Mouse (Mus musculus): ENCODE measurements at regions not wholly inside any gene's neighbourhood (a gene's known extent, or its start where the extent isn't known, plus 50 kb on each side); places are given as distances from the start of the nearest gene placed in this dataset.
A peak's percentile ranks its signal among the peaks of the same experiment; 100 is the strongest.
"Not testable (repeated sequence)": the region's sequence is repeated elsewhere in the genome, so short reads cannot be mapped to it uniquely, and the experiment has no call there.

DNA sequence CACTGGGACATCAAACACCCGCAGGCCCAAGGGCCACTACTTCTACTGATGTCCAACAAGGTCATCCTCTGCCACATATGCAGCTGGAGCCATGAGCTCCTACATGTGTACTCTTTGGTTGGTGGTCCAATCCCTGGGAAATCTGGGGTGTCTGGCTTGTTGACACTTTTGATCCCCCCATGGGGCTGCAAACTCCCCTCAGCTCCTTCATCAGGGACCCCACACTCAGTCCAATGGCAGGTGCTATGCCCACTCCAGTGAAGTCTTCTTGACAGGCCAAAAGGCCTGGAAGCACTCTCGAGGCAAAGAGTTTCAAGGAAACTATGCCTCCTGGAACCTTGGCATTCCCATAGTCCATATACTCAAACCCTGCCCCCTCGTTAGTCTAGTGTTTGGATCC lies 570.8 kb upstream of the Smc2 start:
- no peak for DNase-seq (ENCODE audit: low spot score)
- H3K4me3 ChIP-seq, result no peak overlapping the region
- no peaks in the 10 kb centered on the region for H3K4me1 ChIP-seq
- H3K27me3 ChIP-seq (ENCODE audit: insufficient read depth, poor library complexity, severe bottlenecking), result no peaks in the 10 kb centered on the region
- H3K36me3 ChIP-seq, result no peaks in the 10 kb centered on the region
- no peaks in the 10 kb centered on the region for H3K9me3 ChIP-seq
- no peak overlapping the region for H3K27ac ChIP-seq
- 77% methylated on average over 3 of the region's 3 CpGs for WGBS

- H3K27me3 ChIP-seq (ENCODE audit: insufficient read depth, poor library complexity, severe bottlenecking); H3K4me3 ChIP-seq; H3K27ac ChIP-seq; DNase-seq (ENCODE audit: low spot score); H3K4me1 ChIP-seq; H3K9me3 ChIP-seq; H3K36me3 ChIP-seq: not testable (repeated sequence)
Observed at GRCm38 (mm10) chr4:51868716-51869115, 570.3 kb upstream of the Smc2 start.

DNA sequence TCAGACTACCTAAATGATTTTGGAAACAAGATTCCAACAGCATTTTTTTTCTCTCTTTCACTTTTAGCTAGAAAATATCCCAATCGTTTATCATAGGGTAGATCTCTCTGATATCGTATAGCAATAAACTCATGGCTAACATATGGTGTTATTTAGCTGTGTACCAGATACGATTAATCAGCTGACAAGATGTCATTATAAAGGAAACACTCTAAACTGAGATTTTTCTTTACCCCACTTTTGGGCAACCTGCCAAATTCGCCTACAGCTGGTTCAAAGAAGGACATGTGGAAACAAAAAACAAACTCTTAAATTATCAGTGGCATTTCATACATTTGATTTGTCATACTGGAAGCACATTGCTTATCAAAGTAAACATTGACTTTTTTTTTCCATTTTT lies 553.6 kb upstream of the Smc2 start:
- DNase-seq (ENCODE audit: low spot score), result no peak
- Histone ChIP-seq H3K9me3 (no peaks in the 10 kb centered on the region), H3K27me3 (ENCODE audit: insufficient read depth, poor library complexity, severe bottlenecking) (no peaks in the 10 kb centered on the region), H3K4me3 (no peak overlapping the region), H3K4me1 (no peaks in the 10 kb centered on the region), H3K27ac (no peak overlapping the region), H3K36me3 (no peaks in the 10 kb centered on the region)
- WGBS, result 78% methylated on average over 4 of the region's 4 CpGs

DNA sequence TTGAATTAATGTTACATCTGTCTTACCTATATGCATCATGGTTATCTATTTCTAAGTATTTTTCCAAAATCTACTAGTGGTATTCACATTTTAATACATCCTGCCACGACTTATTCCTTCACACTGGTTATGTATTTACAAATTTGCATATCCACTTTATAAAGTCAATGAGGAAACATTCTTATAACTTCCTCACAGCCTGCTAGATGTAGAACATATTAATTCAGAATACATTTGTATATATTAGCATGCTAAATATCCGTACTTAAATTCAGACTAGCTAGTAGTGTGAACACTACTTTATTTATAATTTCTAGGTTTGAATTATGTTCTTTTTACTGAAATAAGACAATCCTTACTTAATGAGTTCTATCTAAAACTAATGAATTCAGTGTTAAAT lies 549.8 kb upstream of the Smc2 start:
- H3K4me1 ChIP-seq, result no peaks in the 10 kb centered on the region
- H3K27ac ChIP-seq, result no peak overlapping the region
- H3K27me3 ChIP-seq (ENCODE audit: insufficient read depth, poor library complexity, severe bottlenecking), result no peaks in the 10 kb centered on the region
- WGBS, result 79% methylated on average over 2 of the region's 2 CpGs
- H3K36me3 ChIP-seq, result no peaks in the 10 kb centered on the region
- no peaks in the 10 kb centered on the region for H3K9me3 ChIP-seq
- no peak for DNase-seq (ENCODE audit: low spot score)
- no peak overlapping the region for H3K4me3 ChIP-seq

- no peaks in the 10 kb centered on the region for H3K9me3 ChIP-seq
- H3K4me3 ChIP-seq, result no peak overlapping the region
- H3K27me3 ChIP-seq (ENCODE audit: insufficient read depth, poor library complexity, severe bottlenecking), result no peaks in the 10 kb centered on the region
- DNase-seq (ENCODE audit: low spot score), result no peak
- H3K27ac ChIP-seq, result no peak overlapping the region
- no peaks in the 10 kb centered on the region for H3K36me3 ChIP-seq
- no peaks in the 10 kb centered on the region for H3K4me1 ChIP-seq
Observed at GRCm38 (mm10) chr4:51928245-51928644, 510.8 kb upstream of the Smc2 start.

DNA sequence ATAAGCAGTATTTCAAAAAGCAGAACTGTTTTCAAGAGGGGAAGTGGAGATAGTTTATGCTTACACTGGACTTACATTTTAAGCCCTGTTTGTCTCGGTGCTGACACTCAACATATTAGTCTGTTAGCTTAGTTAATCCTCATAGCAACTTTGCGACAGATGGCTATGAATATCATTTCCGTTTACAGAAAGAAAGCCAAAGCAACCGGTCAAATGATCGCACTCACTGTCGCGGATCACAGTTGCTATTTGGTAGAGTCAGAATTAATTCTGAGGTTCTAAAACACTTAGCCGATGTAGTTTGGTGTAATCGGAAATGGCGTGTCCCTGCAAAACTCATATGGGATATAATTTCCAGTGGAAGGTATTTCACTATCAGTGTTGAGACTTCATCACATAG lies 469.3 kb upstream of the Smc2 start:
- no peak overlapping the region for H3K4me3 ChIP-seq
- H3K9me3 ChIP-seq, result no peaks in the 10 kb centered on the region
- 90% methylated on average over 10 of the region's 10 CpGs for WGBS
- H3K27me3 ChIP-seq (ENCODE audit: insufficient read depth, poor library complexity, severe bottlenecking), result no peaks in the 10 kb centered on the region
- H3K36me3 ChIP-seq, result no peaks in the 10 kb centered on the region
- DNase-seq (ENCODE audit: low spot score), result no peak
- H3K27ac ChIP-seq, result no peak overlapping the region
- no peaks in the 10 kb centered on the region for H3K4me1 ChIP-seq

DNA sequence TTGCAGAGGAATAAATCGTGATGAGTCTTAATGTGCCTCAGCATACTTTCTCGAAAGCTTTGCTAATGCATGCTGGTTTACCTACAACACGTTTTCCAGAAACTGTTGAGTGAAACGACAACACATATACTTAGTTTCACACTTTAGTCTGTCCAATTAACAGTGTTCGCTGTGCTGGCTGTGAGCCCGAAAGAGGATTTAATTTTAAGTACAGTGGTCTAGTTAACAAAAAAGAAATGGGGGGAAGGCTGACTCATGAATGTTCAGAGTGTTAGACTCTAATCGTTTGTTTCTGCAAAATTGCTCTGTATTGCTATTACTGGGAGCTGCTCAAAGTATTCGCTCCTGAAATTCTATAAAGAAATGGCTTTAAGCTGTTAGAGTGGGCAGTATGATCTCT lies 460.1 kb upstream of the Smc2 start:
- Histone ChIP-seq H3K4me1 (no peaks in the 10 kb centered on the region), H3K4me3 (no peak overlapping the region), H3K9me3 (no peaks in the 10 kb centered on the region), H3K27ac (no peak overlapping the region), H3K27me3 (ENCODE audit: insufficient read depth, poor library complexity, severe bottlenecking) (no peaks in the 10 kb centered on the region), H3K36me3 (no peaks in the 10 kb centered on the region)
- DNase-seq (ENCODE audit: low spot score), result no peak
- 86% methylated on average over 8 of the region's 8 CpGs for WGBS

DNA sequence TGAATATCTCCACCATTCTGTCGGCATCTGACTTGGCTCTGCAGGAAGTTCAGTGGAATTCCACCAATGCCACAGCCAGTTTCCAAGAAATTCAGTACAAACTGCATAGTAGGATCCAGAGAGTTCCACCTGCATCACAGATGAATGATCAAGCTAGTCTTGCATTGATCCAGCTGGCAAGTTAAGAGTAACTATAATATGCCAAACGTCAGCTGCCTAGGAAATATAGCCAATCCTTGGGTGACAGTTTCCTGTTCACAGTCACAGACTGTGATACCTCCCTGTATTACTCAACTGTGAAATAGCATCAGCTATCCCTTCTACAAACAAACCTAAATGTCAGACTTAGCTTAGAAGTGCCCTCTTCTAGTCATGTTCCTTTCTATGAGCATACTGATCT lies 446.6 kb upstream of the Smc2 start:
- Histone ChIP-seq H3K27ac (no peak overlapping the region), H3K9me3 (no peaks in the 10 kb centered on the region), H3K4me1 (no peaks in the 10 kb centered on the region), H3K27me3 (ENCODE audit: insufficient read depth, poor library complexity, severe bottlenecking) (no peaks in the 10 kb centered on the region), H3K36me3 (no peaks in the 10 kb centered on the region), H3K4me3 (no peak overlapping the region)
- WGBS, result 70% methylated on average over 2 of the region's 2 CpGs
- DNase-seq (ENCODE audit: low spot score), result no peak

GRCm38 (mm10) chr4:52036765-52037353 lies 402.2 kb upstream of the Smc2 start:
- DNase-seq (ENCODE audit: low spot score), result no peak
- H3K27me3 ChIP-seq (ENCODE audit: insufficient read depth, poor library complexity, severe bottlenecking), result no peaks in the 10 kb centered on the region
- no peaks in the 10 kb centered on the region for H3K36me3 ChIP-seq
- WGBS, result 35% methylated on average over 11 of the region's 11 CpGs
- H3K27ac ChIP-seq, result no peak overlapping the region
- H3K4me3 ChIP-seq, result no peak overlapping the region
- no peaks in the 10 kb centered on the region for H3K4me1 ChIP-seq
- no peaks in the 10 kb centered on the region for H3K9me3 ChIP-seq

DNA sequence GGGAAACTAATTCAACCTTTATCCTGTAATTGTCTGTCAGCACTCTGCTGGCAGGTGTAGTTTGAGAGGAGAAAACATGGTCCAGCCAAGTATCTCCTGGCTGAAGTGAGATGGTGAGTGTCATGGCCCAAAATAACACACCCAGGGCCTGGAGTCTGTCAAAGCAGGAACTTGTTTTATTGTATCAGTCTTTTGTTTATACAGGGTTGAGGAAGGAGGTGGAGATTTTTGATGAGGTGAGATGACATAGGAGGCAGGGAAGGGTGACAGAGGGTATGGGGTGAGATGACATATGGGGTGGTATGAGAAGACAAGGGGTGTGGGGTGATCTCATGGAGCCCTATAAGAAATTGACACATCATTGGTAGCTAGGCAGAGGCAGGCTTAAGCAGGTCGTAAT lies 395.6 kb upstream of the Smc2 start:
- Histone ChIP-seq H3K4me3 (no peak overlapping the region), H3K9me3 (no peaks in the 10 kb centered on the region; the same call in 1 of the 2 replicates), H3K27me3 (ENCODE audit: insufficient read depth, poor library complexity, severe bottlenecking) (no peaks in the 10 kb centered on the region), H3K27ac (peak overlapping the region; percentile 30; the same call in 1 of the 2 replicates), H3K4me1 (no peaks in the 10 kb centered on the region), H3K36me3 (no peaks in the 10 kb centered on the region)
- no peak for DNase-seq (ENCODE audit: low spot score)
- 38% methylated on average over 1 of the region's 1 CpGs for WGBS

DNA sequence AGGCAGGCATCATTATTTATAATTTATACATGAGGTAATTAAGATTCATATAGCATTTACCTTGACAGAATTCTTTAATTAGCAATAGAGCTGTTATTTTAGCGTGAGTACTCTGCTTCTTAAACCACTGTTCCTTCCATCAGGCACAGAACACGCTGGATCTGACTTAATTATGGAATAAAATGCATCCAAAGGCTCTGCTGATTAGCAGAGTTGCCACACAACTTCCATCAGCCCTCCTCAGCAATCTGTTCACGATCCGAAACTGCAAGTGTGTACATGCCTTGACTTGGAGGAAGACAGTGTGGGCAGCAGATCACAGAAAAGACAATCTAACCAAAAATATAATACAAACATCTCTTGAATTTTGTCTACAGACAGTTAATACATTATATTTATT lies 388.1 kb upstream of the Smc2 start:
- no peaks in the 10 kb centered on the region; the same call in 1 of the 2 replicates for H3K9me3 ChIP-seq
- 80% methylated on average over 4 of the region's 4 CpGs for WGBS
- no peak for DNase-seq (ENCODE audit: low spot score)
- H3K4me1 ChIP-seq, result no peaks in the 10 kb centered on the region
- no peaks in the 10 kb centered on the region for H3K36me3 ChIP-seq
- no peak overlapping the region for H3K27ac ChIP-seq
- no peak overlapping the region for H3K4me3 ChIP-seq
- no peaks in the 10 kb centered on the region for H3K27me3 ChIP-seq (ENCODE audit: insufficient read depth, poor library complexity, severe bottlenecking)

- H3K27me3 ChIP-seq (ENCODE audit: insufficient read depth, poor library complexity, severe bottlenecking), result no peaks in the 10 kb centered on the region
- H3K36me3 ChIP-seq, result no peaks in the 10 kb centered on the region
- no peak overlapping the region for H3K27ac ChIP-seq
- DNase-seq (ENCODE audit: low spot score), result no peak
- H3K9me3 ChIP-seq, result no peaks in the 10 kb centered on the region
- H3K4me3 ChIP-seq, result no peak overlapping the region
- no peaks in the 10 kb centered on the region for H3K4me1 ChIP-seq
Observed at GRCm38 (mm10) chr4:52056031-52056430, 383.0 kb upstream of the Smc2 start.

DNA sequence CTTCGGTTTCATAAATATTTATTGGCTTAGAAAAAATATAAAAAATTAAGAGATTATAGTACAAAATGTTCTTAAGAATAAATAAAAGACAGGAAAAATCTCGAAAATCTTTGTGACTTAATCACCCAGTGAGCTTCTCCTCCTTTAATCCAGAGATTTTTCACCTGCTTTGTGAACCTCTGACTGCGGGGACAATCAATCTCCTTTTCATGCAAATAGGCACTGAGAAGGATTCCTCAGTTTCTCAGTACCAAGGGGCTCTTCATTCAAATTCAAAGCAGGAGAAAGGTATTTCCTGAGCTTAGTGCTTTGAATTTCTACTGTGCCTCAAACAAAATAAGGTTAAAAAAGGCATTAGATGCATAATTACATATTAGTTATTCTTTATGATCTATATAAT lies 379.0 kb upstream of the Smc2 start:
- Histone ChIP-seq H3K36me3 (no peaks in the 10 kb centered on the region), H3K27me3 (ENCODE audit: insufficient read depth, poor library complexity, severe bottlenecking) (no peaks in the 10 kb centered on the region), H3K4me3 (no peak overlapping the region), H3K27ac (no peak overlapping the region), H3K9me3 (no peaks in the 10 kb centered on the region), H3K4me1 (no peaks in the 10 kb centered on the region)
- no peak for DNase-seq (ENCODE audit: low spot score)
- 78% methylated on average over 3 of the region's 3 CpGs for WGBS

DNA sequence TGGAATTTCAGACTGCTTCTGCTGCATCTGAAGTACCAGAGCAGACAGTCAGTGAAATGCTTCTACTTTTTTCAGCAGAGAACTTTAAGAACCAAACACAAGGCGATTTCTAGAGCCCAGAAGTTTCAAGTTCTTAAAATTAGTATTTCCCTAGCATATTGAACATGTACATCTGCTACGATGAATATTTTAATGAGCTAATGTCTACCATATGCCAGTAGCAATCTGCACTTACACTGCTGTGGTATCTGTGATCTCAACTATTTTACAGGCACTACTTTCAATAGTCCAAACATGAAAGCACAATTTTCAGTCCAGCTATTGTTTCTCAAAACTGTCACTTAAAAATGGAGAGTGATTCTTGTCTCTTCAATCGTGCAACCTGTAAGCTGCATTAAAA lies 339.9 kb upstream of the Smc2 start:
- H3K27me3 ChIP-seq (ENCODE audit: insufficient read depth, poor library complexity, severe bottlenecking), result no peaks in the 10 kb centered on the region
- H3K4me1 ChIP-seq, result no peaks in the 10 kb centered on the region
- H3K36me3 ChIP-seq, result no peaks in the 10 kb centered on the region
- no peak for DNase-seq (ENCODE audit: low spot score)
- H3K4me3 ChIP-seq, result no peak overlapping the region
- 73% methylated on average over 3 of the region's 3 CpGs for WGBS
- no peak overlapping the region for H3K27ac ChIP-seq
- no peaks in the 10 kb centered on the region for H3K9me3 ChIP-seq

Measured in heart, embryonic 10.5 days (tissue).